Mouse (Mus musculus): ENCODE data around the gene Hrc.
"Not testable (repeated sequence)": the region's sequence is repeated elsewhere in the genome, so short reads cannot be mapped to it uniquely, and the experiment has no call there.

The Hrc gene

GRCm38 (mm10) chr7:45333431-45333982 lies 1.6 kb upstream of the Hrc start, which contains the start of gene Trpm4:
Gene Trpm4 (minus strand): TSS chr7:45333780.
- DNase-seq: peak; percentile 93 to 94

GRCm38 (mm10) chr7:45334605-45335004 lies 485 bp upstream of the Hrc start:
- DNase-seq: peak in 1 of 2 experiments; percentile 22

- no peak for DNase-seq
These were observed 1.2 kb downstream of the Hrc start for GRCm38 (mm10) chr7:45336319-45336718.

- DNase-seq: no peak
These were observed 2.4 kb downstream of the Hrc start for GRCm38 (mm10) chr7:45337469-45337868.

GRCm38 (mm10) chr7:45338161-45338911 lies 3.2 kb downstream of the Hrc start:
- peak; percentile 79 to 83 for DNase-seq

GRCm38 (mm10) chr7:45339410-45340065 lies 4.4 kb downstream of the Hrc start:
- DNase-seq: peak; percentile 79 to 87

GRCm38 (mm10) chr7:45340066-45340442 lies 5.0 kb downstream of the Hrc start:
- DNase-seq: no peak

GRCm38 (mm10) chr7:45340669-45341068 lies 5.6 kb downstream of the Hrc start:
- peak; percentile 73 to 83 for DNase-seq

- peak; percentile 88 to 92 for DNase-seq
These were observed 6.2 kb downstream of the Hrc start for GRCm38 (mm10) chr7:45341303-45341702.

- no peak for DNase-seq
These were observed 7.0 kb downstream of the Hrc start for GRCm38 (mm10) chr7:45342081-45342480.

GRCm38 (mm10) chr7:45343543-45343942 lies 8.5 kb downstream of the Hrc start:
- peak; percentile 33 to 35 for DNase-seq

- DNase-seq: no peak
These were observed 11.8 kb downstream of the Hrc start for GRCm38 (mm10) chr7:45346905-45347304.

GRCm38 (mm10) chr7:45353041-45353440 lies 18.0 kb downstream of the Hrc start:
- DNase-seq: no peak

GRCm38 (mm10) chr7:45355318-45356020 lies 20.4 kb downstream of the Hrc start:
- no peak for DNase-seq

GRCm38 (mm10) chr7:45356087-45356486 lies 21.0 kb downstream of the Hrc start:
- DNase-seq: peak in 1 of 2 experiments; percentile 64

GRCm38 (mm10) chr7:45359081-45359480 lies 24.0 kb downstream of the Hrc start:
- DNase-seq: not testable (repeated sequence)

- DNase-seq: no peak
These were observed 25.5 kb downstream of the Hrc start for GRCm38 (mm10) chr7:45360404-45361125.

GRCm38 (mm10) chr7:45361243-45361804 lies 26.2 kb downstream of the Hrc start:
- peak; percentile 86 to 91 for DNase-seq

GRCm38 (mm10) chr7:45362801-45363200 lies 27.7 kb downstream of the Hrc start:
- peak; percentile 61 to 71 for DNase-seq

GRCm38 (mm10) chr7:45363983-45364382 lies 28.9 kb downstream of the Hrc start:
- DNase-seq: no peak

GRCm38 (mm10) chr7:45365742-45366651 lies 30.9 kb downstream of the Hrc start:
- peak; percentile 78 to 82 for DNase-seq
